Mouse (Mus musculus): Measurements from ENCODE around the gene Fgf12.

GRCm38 (mm10) chr16:28539423-28539822, 213.4 kb downstream of the Fgf12 start:
- TF ChIP-seq POLR2A (IDR thresholded peaks at IDR 0.05; ENCODE audit: borderline replicate concordance, extremely low read depth, insufficient read depth, insufficient read length, poor library complexity, severe bottlenecking): no peak
- no peak for TF ChIP-seq CTCF (IDR thresholded peaks at IDR 0.05; ENCODE audit: borderline replicate concordance, extremely low read depth, insufficient read depth, insufficient read length)
